Mouse (Mus musculus) lung, embryonic 16.5 days (tissue): ENCODE data around the gene Lrrc25. TPM values are rescaled to one million over a fixed set of nuclear protein-coding genes. Genes with fewer than 3 reads are reported as not detected.
A peak's percentile ranks its signal among the peaks of the same experiment; 100 is the strongest.

Source experiments
- ATAC-seq: fragments of 200-750 bp; cut with Nextera tagmentation; 2 replicates; pipeline ENCODE4 v1.8.0; 2017; ENCODE audit warnings: low read depth, mild to moderate bottlenecking, moderate library complexity
- H3K27ac ChIP-seq: fragments of 300-500 bp; sonication (generic); 2 replicates; pipeline ENCODE4 v1.5.1; 2014; ENCODE audit warnings: mild to moderate bottlenecking, control low read depth, low read length
- H3K27me3 ChIP-seq: fragments of 300-500 bp; sonication (generic); 2 replicates; pipeline ENCODE4 v1.6.1; 2014; ENCODE audit warnings: low read depth, low read length, mixed read lengths; ENCODE audit not compliant: control insufficient read depth, insufficient read depth
- H3K36me3 ChIP-seq: fragments of 300-500 bp; sonication (generic); 2 replicates; pipeline ENCODE4 v1.6.1; 2014; ENCODE audit warnings: low read length; ENCODE audit not compliant: control insufficient read depth, insufficient read depth
- H3K4me1 ChIP-seq: fragments of 300-500 bp; sonication (generic); replicated peaks from 2 replicates; pipeline ENCODE4 v1.6.1; 2014; ENCODE audit warnings: low read length, mixed read lengths; ENCODE audit not compliant: control insufficient read depth, insufficient read depth
- H3K4me2 ChIP-seq: fragments of 300-500 bp; sonication (generic); 2 replicates; pipeline ENCODE4 v1.6.1; 2014; ENCODE audit warnings: low read depth, low read length, control low read depth
- H3K4me3 ChIP-seq: fragments of 300-500 bp; sonication (generic); 2 replicates; pipeline ENCODE4 v1.5.1; 2014; ENCODE audit warnings: mild to moderate bottlenecking, low read length, control low read depth
- H3K9ac ChIP-seq: fragments of 300-500 bp; sonication (generic); 2 replicates; pipeline ENCODE4 v1.6.1; 2014; ENCODE audit warnings: low read length, control low read depth
- H3K9me3 ChIP-seq: fragments of 300-500 bp; sonication (generic); 2 replicates; pipeline ENCODE4 v1.6.1; 2016; ENCODE audit warnings: low read length; ENCODE audit not compliant: control insufficient read depth
- WGBS: fragments of 180-500 bp; shearing (Covaris S2); extraction: QIAGEN DNeasy Blood & Tissue Kit; methylation state at CpG from one replicate; pipeline ENCODE4 v1.1.7; 2014; 5-methylcytosine and 5-hydroxymethylcytosine counted together
- polyA plus RNA-seq: library from polyadenylated mRNA; unstranded; fragments of >200 nt; fragmentation: Nextera tagmentation; extraction: Ambion mirVana; gene quantifications from 2 replicates; pipeline ENCODE4 v1.2.1, GENCODE M21; 2015

Lrrc25 gene
- polyA plus RNA-seq, 1 experiment from 2014 or later: 2.0 TPM

GRCm38 (mm10) chr8:70610796-70611771 is 4.9 kb upstream of the Lrrc25 start:
- WGBS: under 1% methylated on average over 54 of the region's 54 CpGs
- H3K9ac ChIP-seq: peak overlapping the region; percentile 83
- H3K4me1 ChIP-seq: peaks cover 37% of the 10 kb centered on the region
- H3K36me3 ChIP-seq: no peaks in the 10 kb centered on the region
- peak overlapping the region; percentile 100 for H3K27ac ChIP-seq
- peak overlapping the region; percentile 74 for H3K4me2 ChIP-seq
- H3K4me3 ChIP-seq: peak overlapping the region; percentile 56
- no peaks in the 10 kb centered on the region for H3K9me3 ChIP-seq
- no peaks in the 10 kb centered on the region for H3K27me3 ChIP-seq
- ATAC-seq: peak; percentile 8; the same call in 1 of the 2 replicates

- Histone ChIP-seq H3K9me3 (no peaks in the 10 kb centered on the region), H3K9ac (peak overlapping the region; percentile 74), H3K4me1 (peaks cover 37% of the 10 kb centered on the region), H3K27ac (peak overlapping the region; percentile 80), H3K36me3 (no peaks in the 10 kb centered on the region), H3K4me2 (peak overlapping the region; percentile 74), H3K4me3 (peak overlapping the region; percentile 56), H3K27me3 (no peaks in the 10 kb centered on the region)
- no peak for ATAC-seq
- 1% methylated on average over 6 of the region's 6 CpGs for WGBS
These were observed 4.1 kb upstream of the Lrrc25 start for GRCm38 (mm10) chr8:70611849-70612248.

- Histone ChIP-seq H3K27ac (no peak overlapping the region), H3K4me1 (peaks cover 25% of the 10 kb centered on the region), H3K4me2 (no peak overlapping the region), H3K27me3 (no peaks in the 10 kb centered on the region), H3K9me3 (no peaks in the 10 kb centered on the region), H3K4me3 (no peak overlapping the region), H3K9ac (no peak overlapping the region), H3K36me3 (no peaks in the 10 kb centered on the region)
- 3% methylated on average over 1 of the region's 1 CpGs for WGBS
- ATAC-seq: no peak
These were observed 2.2 kb upstream of the Lrrc25 start for GRCm38 (mm10) chr8:70613763-70614162.

GRCm38 (mm10) chr8:70614469-70614868 is 1.5 kb upstream of the Lrrc25 start:
- Histone ChIP-seq H3K4me3 (no peak overlapping the region), H3K4me2 (no peak overlapping the region), H3K27me3 (no peaks in the 10 kb centered on the region), H3K9ac (no peak overlapping the region), H3K27ac (0 out of 2 replicates have a peak overlapping the region, but pooled peaks have one; percentile 17), H3K9me3 (no peaks in the 10 kb centered on the region), H3K36me3 (no peaks in the 10 kb centered on the region), H3K4me1 (peaks cover 20% of the 10 kb centered on the region)
- ATAC-seq: no peak
- WGBS: 56% methylated on average over 5 of the region's 5 CpGs

GRCm38 (mm10) chr8:70615281-70615680 is 674 bp upstream of the Lrrc25 start:
- Histone ChIP-seq H3K9ac (no peak overlapping the region), H3K27me3 (no peaks in the 10 kb centered on the region; the same call in 1 of the 2 replicates), H3K4me2 (no peak overlapping the region), H3K36me3 (no peaks in the 10 kb centered on the region), H3K9me3 (no peaks in the 10 kb centered on the region), H3K4me3 (no peak overlapping the region), H3K4me1 (peaks cover 19% of the 10 kb centered on the region), H3K27ac (no peak overlapping the region)
- ATAC-seq: no peak
- WGBS: 65% methylated on average over 8 of the region's 8 CpGs

GRCm38 (mm10) chr8:70616645-70617044 is 690 bp downstream of the Lrrc25 start:
- Histone ChIP-seq H3K9ac (no peak overlapping the region), H3K36me3 (no peaks in the 10 kb centered on the region), H3K4me1 (peaks cover 6% of the 10 kb centered on the region), H3K9me3 (no peaks in the 10 kb centered on the region), H3K4me2 (no peak overlapping the region), H3K27me3 (peaks cover 3% of the 10 kb centered on the region; the same call in 1 of the 2 replicates), H3K27ac (no peak overlapping the region), H3K4me3 (no peak overlapping the region)
- 32% methylated on average over 11 of the region's 11 CpGs for WGBS
- no peak for ATAC-seq

- Histone ChIP-seq H3K4me3 (no peak overlapping the region), H3K9ac (peak overlapping the region; percentile 15; the same call in 1 of the 2 replicates)
- 70% methylated on average over 11 of the region's 11 CpGs for WGBS
These were observed 2.0 kb downstream of the Lrrc25 start for GRCm38 (mm10) chr8:70617985-70618384.

GRCm38 (mm10) chr8:70618888-70619334 is 3.0 kb downstream of the Lrrc25 start:
- H3K36me3 ChIP-seq: no peaks in the 10 kb centered on the region
- no peak overlapping the region for H3K27ac ChIP-seq
- H3K4me1 ChIP-seq: peaks cover under 1% of the 10 kb centered on the region
- no peak overlapping the region for H3K4me2 ChIP-seq
- no peaks in the 10 kb centered on the region for H3K9me3 ChIP-seq
- H3K9ac ChIP-seq: no peak overlapping the region
- peak; percentile 45; the same call in 1 of the 2 replicates for ATAC-seq
- peaks cover 9% of the 10 kb centered on the region; the same call in 1 of the 2 replicates for H3K27me3 ChIP-seq
- WGBS: 29% methylated on average over 9 of the region's 9 CpGs
- no peak overlapping the region for H3K4me3 ChIP-seq

More at GRCm38 (mm10) chr8:70617985-70618384, 2.0 kb downstream of the Lrrc25 start:
- Histone ChIP-seq H3K27me3 (peaks cover 9% of the 10 kb centered on the region; the same call in 1 of the 2 replicates), H3K27ac (no peak overlapping the region), H3K4me1 (peaks cover 4% of the 10 kb centered on the region), H3K4me2 (no peak overlapping the region), H3K9me3 (no peaks in the 10 kb centered on the region), H3K36me3 (no peaks in the 10 kb centered on the region)
- ATAC-seq: no peak

GRCm38 (mm10) chr8:70622220-70622619 is 6.3 kb downstream of the Lrrc25 start:
- Histone ChIP-seq H3K27me3 (peaks cover 9% of the 10 kb centered on the region; the same call in 1 of the 2 replicates), H3K27ac (no peak overlapping the region), H3K4me3 (no peak overlapping the region), H3K4me1 (0 out of 2 replicates have a peak, but pooled peaks cover 3% of the 10 kb centered on the region), H3K4me2 (no peak overlapping the region), H3K9ac (no peak overlapping the region), H3K36me3 (no peaks in the 10 kb centered on the region), H3K9me3 (no peaks in the 10 kb centered on the region)
- ATAC-seq: no peak
- 42% methylated on average over 3 of the region's 3 CpGs for WGBS
